Comparison of ENCODE assay signal across 8 mouse cellular contexts in genomic region chr4:45490036-45490752, GRCm38 (mm10). TPM values are rescaled to one million over a fixed set of nuclear protein-coding genes. Genes with fewer than 3 reads are reported as not detected.
DNase-seq lines count a peak whose midpoint lies in the region; ATAC-seq and TF ChIP-seq lines count a peak whose summit lies in the region.

No protein-coding gene starts in this region.

- no peak overlapping the region for H3K4me3 ChIP-seq in midbrain, embryonic 12.5 days

- TF ChIP-seq CTCF in brain, embryonic 14.5 days (IDR thresholded peaks at IDR 0.05; ENCODE audit: borderline replicate concordance, extremely low read depth, insufficient read depth, insufficient read length), result no peak

- H3K36me3 ChIP-seq in midbrain, embryonic 12.5 days, result no peaks in the 10 kb centered on the region

- peaks cover 74% of the 10 kb centered on the region for H3K4me1 ChIP-seq in midbrain, embryonic 12.5 days

- intact Hi-C loops in heart, postnatal 10 days (cut with DNase I), result no loop called here

- 3% methylated on average over 8 of the region's 8 CpGs for WGBS in midbrain, embryonic 12.5 days

- H3K9me3 ChIP-seq in midbrain, embryonic 12.5 days, result no peaks in the 10 kb centered on the region

- no peak overlapping the region for H3K9ac ChIP-seq in midbrain, embryonic 12.5 days (replicated peaks)

- ATAC-seq in midbrain, embryonic 12.5 days (ENCODE audit: low FRiP score, low read depth), result peak; percentile 36; the same call in 1 of the 2 replicates

- no peak for TF ChIP-seq POLR2A in brain, embryonic 14.5 days (IDR thresholded peaks at IDR 0.05; ENCODE audit: borderline replicate concordance, extremely low read depth, insufficient read depth, insufficient read length, poor library complexity, severe bottlenecking)

- peak; percentile 72 for DNase-seq in embryo, embryonic 10 days (ENCODE audit: low spot score)
- DNase-seq in embryo, embryonic 9.5 days (ENCODE audit: extremely low spot score), result no peak
- DNase-seq in brain, embryonic 14.5 days (ENCODE audit: low read depth), result peak; percentile 80
- peak; percentile 58 to 65 for DNase-seq in heart, postnatal 10 days
- DNase-seq in adrenal gland, adult 18-20 months (ENCODE audit: low spot score in 2 of 2), result no peak
- no peak for DNase-seq in thymus, postnatal 25 days
- no peak for DNase-seq in adrenal gland, postnatal 36 days

- peak overlapping the region; percentile 68 for H3K27ac ChIP-seq in midbrain, embryonic 12.5 days (replicated peaks)

- peaks cover 51% of the 10 kb centered on the region for H3K27me3 ChIP-seq in midbrain, embryonic 12.5 days

- H3K4me2 ChIP-seq in midbrain, embryonic 12.5 days (replicated peaks), result 0 out of 2 replicates have a peak overlapping the region, but pooled peaks have one; percentile 1

RNA-seq across cellular contexts. Expression of gene Shb, which starts 42.1 kb away (rescaled TPM):
- polyA plus RNA-seq in brain, embryonic 14.5 days (2012; rRNA removed), result 36.4 and 47.2 TPM in 2 replicates
- 10 to 100 TPM; 67.9 to 71.6 TPM for total RNA-seq in heart, postnatal 10 days (2021)
- 4.9 and 5.8 TPM in 2 replicates for polyA plus RNA-seq in midbrain, embryonic 12.5 days (2016; fragmentation: Nextera tagmentation; extraction: Ambion mirVana)
- total RNA-seq in adrenal gland, adult 18-20 months (2021), result 100 to 1,000 TPM in 1 of 2 experiments, 10 to 100 TPM in 1; 75.3 to 151 TPM
- 100 to 1,000 TPM in 1 of 2 experiments, 10 to 100 TPM in 1; 51.4 to 110 TPM for total RNA-seq in adrenal gland, postnatal 36 days (2021)

Comparison
In these comparisons a context has a peak if more than half of its experiments do, and no peak if none do; other contexts are left out.
1. DNase-seq: peak in embryo, embryonic 10 days (single experiment), brain, embryonic 14.5 days (single experiment) and heart, postnatal 10 days (2 of 2); none in embryo, embryonic 9.5 days (single experiment), adrenal gland, adult 18-20 months (0 of 2), thymus, postnatal 25 days (single experiment) and adrenal gland, postnatal 36 days (0 of 2).